Mouse (Mus musculus): ENCODE results near the gene Nlgn1.

GRCm38 (mm10) chr3:25442617-25443016 is 889.6 kb downstream of the Nlgn1 start:
- TF ChIP-seq POLR2A (IDR thresholded peaks at IDR 0.05; ENCODE audit: insufficient read depth, low read depth, low read length) (no peak), CTCF (IDR thresholded peaks at IDR 0.05) (no peak), EP300 (IDR thresholded peaks at IDR 0.05; ENCODE audit: insufficient read depth, low read depth, low read length) (no peak)
